Mouse (Mus musculus) stomach, embryonic 14.5 days (tissue): Measurements from ENCODE around the gene Nuak1. TPM values are rescaled to one million over a fixed set of nuclear protein-coding genes. Genes with fewer than 3 reads are reported as not detected.

ENCODE experiments used
- ATAC-seq: fragments of 200-750 bp; cut with Nextera tagmentation; 2 replicates; pipeline ENCODE4 v1.8.0; 2017; ENCODE audit warnings: low read depth, moderate TSS enrichment; ENCODE audit not compliant: insufficient number of reproducible peaks, insufficient read depth, low FRiP score
- H3K27ac ChIP-seq: fragments of 300-500 bp; sonication (generic); 2 replicates; pipeline ENCODE4 v1.5.1; 2014; ENCODE audit warnings: mild to moderate bottlenecking, low read length, moderate library complexity, mixed read lengths
- H3K27me3 ChIP-seq: fragments of 300-500 bp; sonication (generic); 2 replicates; pipeline ENCODE4 v1.6.1; 2014; ENCODE audit warnings: low read length, control low read depth, mixed read lengths; ENCODE audit not compliant: control insufficient read depth, insufficient read depth
- H3K36me3 ChIP-seq: fragments of 300-500 bp; sonication (generic); 2 replicates; pipeline ENCODE4 v1.6.1; 2014; ENCODE audit warnings: mild to moderate bottlenecking, control low read depth, low read length, moderate library complexity, mixed read lengths; ENCODE audit not compliant: control insufficient read depth, insufficient read depth
- H3K4me1 ChIP-seq: fragments of 300-500 bp; sonication (generic); 2 replicates; pipeline ENCODE4 v1.6.1; 2014; ENCODE audit warnings: low read length, control low read depth, mixed read lengths; ENCODE audit not compliant: control insufficient read depth, insufficient read depth
- H3K4me2 ChIP-seq: fragments of 300-500 bp; sonication (generic); replicated peaks from 2 replicates; pipeline ENCODE4 v1.6.1; 2014; ENCODE audit warnings: low read depth, low read length, control low read depth
- H3K4me3 ChIP-seq: fragments of 300-500 bp; sonication (generic); 2 replicates; pipeline ENCODE4 v1.5.1; 2014; ENCODE audit warnings: low read depth, low read length, control low read depth
- H3K9ac ChIP-seq: fragments of 300-500 bp; sonication (generic); replicated peaks from 2 replicates; pipeline ENCODE4 v1.6.1; 2014; ENCODE audit warnings: low read depth, mild to moderate bottlenecking, control low read depth, low read length, moderate library complexity, mixed read lengths
- H3K9me3 ChIP-seq: fragments of 300-500 bp; sonication (generic); 2 replicates; pipeline ENCODE4 v1.6.1; 2016; ENCODE audit warnings: low read depth, low read length, control low read depth; ENCODE audit not compliant: control insufficient read depth
- WGBS: fragments of 180-500 bp; shearing (Covaris S2); extraction: QIAGEN DNeasy Blood & Tissue Kit; methylation state at CpG from one replicate; pipeline ENCODE4 v1.1.7; 2014; 5-methylcytosine and 5-hydroxymethylcytosine counted together
- polyA plus RNA-seq: library from polyadenylated mRNA; unstranded; fragments of >200 nt; fragmentation: Nextera tagmentation; extraction: Ambion mirVana; gene quantifications from 2 replicates; pipeline ENCODE4 v1.2.1, GENCODE M21; 2014

The Nuak1 gene
- polyA plus RNA-seq, 1 experiment from 2014 or later, result 0.94 TPM

GRCm38 (mm10) chr10:84480667-84481326 is 40.4 kb upstream of the Nuak1 start:
- H3K4me3 ChIP-seq, result no peak overlapping the region
- no peaks in the 10 kb centered on the region for H3K36me3 ChIP-seq
- WGBS, result 68% methylated on average over 8 of the region's 8 CpGs
- H3K9me3 ChIP-seq, result no peaks in the 10 kb centered on the region; the same call in 1 of the 2 replicates
- no peak overlapping the region for H3K27ac ChIP-seq
- ATAC-seq, result no peak
- no peaks in the 10 kb centered on the region for H3K27me3 ChIP-seq
- H3K4me2 ChIP-seq, result no peak overlapping the region
- H3K9ac ChIP-seq, result no peak overlapping the region
- H3K4me1 ChIP-seq, result no peaks in the 10 kb centered on the region; the same call in 1 of the 2 replicates

- Histone ChIP-seq H3K27ac (no peak overlapping the region), H3K9me3 (no peaks in the 10 kb centered on the region), H3K4me1 (no peaks in the 10 kb centered on the region; the same call in 1 of the 2 replicates), H3K4me2 (no peak overlapping the region), H3K4me3 (no peak overlapping the region), H3K9ac (no peak overlapping the region), H3K27me3 (no peaks in the 10 kb centered on the region), H3K36me3 (no peaks in the 10 kb centered on the region)
- ATAC-seq, result no peak
- WGBS, result 89% methylated on average over 4 of the region's 4 CpGs
Measured at GRCm38 (mm10) chr10:84480146-84480545, 39.7 kb upstream of the Nuak1 start.

- Histone ChIP-seq H3K9ac (no peak overlapping the region), H3K27ac (no peak overlapping the region), H3K27me3 (no peaks in the 10 kb centered on the region), H3K9me3 (no peaks in the 10 kb centered on the region), H3K4me1 (no peaks in the 10 kb centered on the region; the same call in 1 of the 2 replicates), H3K4me3 (no peak overlapping the region), H3K4me2 (no peak overlapping the region), H3K36me3 (no peaks in the 10 kb centered on the region)
- 0 out of 2 replicates have a peak, but pooled peaks have one; percentile 8 for ATAC-seq
- 15% methylated on average over 3 of the region's 3 CpGs for WGBS
Measured at GRCm38 (mm10) chr10:84477613-84478076, 37.2 kb upstream of the Nuak1 start.

- ATAC-seq, result no peak
- 49% methylated on average over 4 of the region's 4 CpGs for WGBS
- Histone ChIP-seq H3K27ac (no peak overlapping the region), H3K36me3 (no peaks in the 10 kb centered on the region), H3K27me3 (no peaks in the 10 kb centered on the region), H3K9me3 (no peaks in the 10 kb centered on the region), H3K4me2 (no peak overlapping the region), H3K4me1 (no peaks in the 10 kb centered on the region; the same call in 1 of the 2 replicates), H3K9ac (no peak overlapping the region), H3K4me3 (no peak overlapping the region)
Measured at GRCm38 (mm10) chr10:84477045-84477612, 36.7 kb upstream of the Nuak1 start.

- Histone ChIP-seq H3K36me3 (no peaks in the 10 kb centered on the region), H3K27me3 (no peaks in the 10 kb centered on the region), H3K27ac (no peak overlapping the region), H3K9me3 (no peaks in the 10 kb centered on the region), H3K9ac (no peak overlapping the region), H3K4me2 (no peak overlapping the region), H3K4me3 (no peak overlapping the region), H3K4me1 (no peaks in the 10 kb centered on the region)
- no peak for ATAC-seq
- WGBS, result 35% methylated on average over 6 of the region's 6 CpGs
Measured at GRCm38 (mm10) chr10:84467555-84468164, 27.3 kb upstream of the Nuak1 start.

- Histone ChIP-seq H3K27me3 (no peaks in the 10 kb centered on the region), H3K4me1 (no peaks in the 10 kb centered on the region), H3K9ac (no peak overlapping the region), H3K4me2 (no peak overlapping the region), H3K27ac (no peak overlapping the region), H3K36me3 (no peaks in the 10 kb centered on the region), H3K9me3 (no peaks in the 10 kb centered on the region), H3K4me3 (no peak overlapping the region)
- no peak for ATAC-seq
- WGBS, result 68% methylated on average over 4 of the region's 4 CpGs
Measured at GRCm38 (mm10) chr10:84465511-84465910, 25.1 kb upstream of the Nuak1 start.

GRCm38 (mm10) chr10:84460420-84461101 is 20.2 kb upstream of the Nuak1 start:
- Histone ChIP-seq H3K9ac (no peak overlapping the region), H3K36me3 (no peaks in the 10 kb centered on the region), H3K9me3 (no peaks in the 10 kb centered on the region), H3K4me3 (no peak overlapping the region), H3K27ac (no peak overlapping the region), H3K27me3 (no peaks in the 10 kb centered on the region), H3K4me2 (no peak overlapping the region), H3K4me1 (no peaks in the 10 kb centered on the region)
- no peak for ATAC-seq
- 59% methylated on average over 8 of the region's 8 CpGs for WGBS

GRCm38 (mm10) chr10:84458094-84458493 is 17.7 kb upstream of the Nuak1 start:
- H3K4me2 ChIP-seq, result no peak overlapping the region
- H3K27ac ChIP-seq, result no peak overlapping the region
- H3K4me1 ChIP-seq, result no peaks in the 10 kb centered on the region
- H3K4me3 ChIP-seq, result no peak overlapping the region
- 63% methylated on average over 5 of the region's 5 CpGs for WGBS
- H3K9ac ChIP-seq, result no peak overlapping the region
- H3K27me3 ChIP-seq, result no peaks in the 10 kb centered on the region
- no peaks in the 10 kb centered on the region for H3K9me3 ChIP-seq
- ATAC-seq, result no peak
- no peaks in the 10 kb centered on the region for H3K36me3 ChIP-seq
